9 mouse cellular contexts compared by ENCODE assay signal in genomic region chr8:84288892-84289291, GRCm38 (mm10). TPM values are rescaled to one million over a fixed set of nuclear protein-coding genes. Genes with fewer than 3 reads are reported as not detected.
DNase-seq lines count a peak whose midpoint lies in the region; ATAC-seq and TF ChIP-seq lines count a peak whose summit lies in the region.
"Had no signal": no experiment of that assay in that cellular context is flagged by ENCODE, and none has a peak within 500 bp of the region (broad histone marks: within the 10 kb centered on the region; RNA-seq: fewer than 3 reads in every experiment).

No protein-coding gene starts in this region.

- no peak for ATAC-seq in midbrain, embryonic 11.5 days (ENCODE audit: low FRiP score)
- no peak for ATAC-seq in midbrain, embryonic 15.5 days (replicated peaks)
- no peak for ATAC-seq in embryonic facial prominence, embryonic 11.5 days (replicated peaks; ENCODE audit: insufficient number of reproducible peaks, low FRiP score, low TSS enrichment, low read depth)

- no peak overlapping the region for H3K9ac ChIP-seq in midbrain, embryonic 11.5 days (ENCODE audit: low read length)
- H3K9ac ChIP-seq in midbrain, embryonic 15.5 days = no peak overlapping the region
- H3K9ac ChIP-seq in embryonic facial prominence, embryonic 11.5 days (replicated peaks; ENCODE audit: low read length) = no peak overlapping the region
- H3K9ac ChIP-seq: limb, embryonic 15.5 days had no signal

- no peak overlapping the region for H3K4me3 ChIP-seq in cerebellum, adult 2 months (replicated peaks; ENCODE audit: insufficient read depth, low read depth, low read length)
- no peak overlapping the region for H3K4me3 ChIP-seq in midbrain, embryonic 11.5 days (ENCODE audit: low read depth, low read length)
- H3K4me3 ChIP-seq in midbrain, embryonic 15.5 days = no peak overlapping the region
- no peak overlapping the region for H3K4me3 ChIP-seq in embryonic facial prominence, embryonic 11.5 days (ENCODE audit: low read depth, low read length)
- H3K4me3 ChIP-seq: limb, embryonic 15.5 days had no signal

- H3K4me1 ChIP-seq in cerebellum, adult 2 months (ENCODE audit: control insufficient read depth, insufficient read depth, low read length) = peaks cover 6% of the 10 kb centered on the region; the same call in 1 of the 2 replicates
- H3K4me1 ChIP-seq in midbrain, embryonic 11.5 days (ENCODE audit: control insufficient read depth, insufficient read depth, low read length) = no peaks in the 10 kb centered on the region
- H3K4me1 ChIP-seq in midbrain, embryonic 15.5 days = no peaks in the 10 kb centered on the region
- no peaks in the 10 kb centered on the region for H3K4me1 ChIP-seq in embryonic facial prominence, embryonic 11.5 days (ENCODE audit: control insufficient read depth, insufficient read depth, low read length)

- peak in 1 of 2 experiments; percentile 46 for DNase-seq in cerebellum, adult 2 months
- DNase-seq in cerebellum, adult 11-12 months = no peak
- DNase-seq in midbrain, embryonic 11.5 days (ENCODE audit: low spot score, missing footprints) = peak; percentile 90
- peak; percentile 43 for DNase-seq in embryonic facial prominence, embryonic 11.5 days (ENCODE audit: low spot score)
- DNase-seq in thymus, postnatal 14 days = peak; percentile 40
- DNase-seq in ovary, postnatal 10 days (ENCODE audit: low spot score) = no peak
- no peak for DNase-seq in urinary bladder, postnatal 4 days (ENCODE audit: low spot score in 2 of 2)

- H3K4me2 ChIP-seq in midbrain, embryonic 11.5 days = no peak overlapping the region
- no peak overlapping the region for H3K4me2 ChIP-seq in midbrain, embryonic 15.5 days
- no peak overlapping the region for H3K4me2 ChIP-seq in embryonic facial prominence, embryonic 11.5 days (ENCODE audit: low read depth, low read length)
- H3K4me2 ChIP-seq: limb, embryonic 15.5 days had no signal

- 58% methylated on average over 2 of the region's 2 CpGs for WGBS in cerebellum, adult 2 months
- WGBS in midbrain, embryonic 11.5 days = 57% methylated on average over 2 of the region's 2 CpGs
- 55% methylated on average over 2 of the region's 2 CpGs for WGBS in midbrain, embryonic 15.5 days
- WGBS in embryonic facial prominence, embryonic 11.5 days = 59% methylated on average over 2 of the region's 2 CpGs

- no peak for TF ChIP-seq POLR2A in cerebellum, adult 2 months (IDR thresholded peaks at IDR 0.05; ENCODE audit: borderline replicate concordance, insufficient read depth, low read length)

- H3K9me3 ChIP-seq in midbrain, embryonic 11.5 days (ENCODE audit: control insufficient read depth, low read length) = no peaks in the 10 kb centered on the region
- H3K9me3 ChIP-seq in midbrain, embryonic 15.5 days = no peaks in the 10 kb centered on the region
- H3K9me3 ChIP-seq in embryonic facial prominence, embryonic 11.5 days (replicated peaks; ENCODE audit: control insufficient read depth, low read length) = no peaks in the 10 kb centered on the region
- H3K9me3 ChIP-seq: limb, embryonic 15.5 days had no signal

- no peak overlapping the region for H3K27ac ChIP-seq in cerebellum, adult 2 months (ENCODE audit: insufficient read depth, low read length)
- no peak overlapping the region for H3K27ac ChIP-seq in midbrain, embryonic 11.5 days (ENCODE audit: low read depth, low read length)
- no peak overlapping the region for H3K27ac ChIP-seq in midbrain, embryonic 15.5 days
- no peak overlapping the region for H3K27ac ChIP-seq in embryonic facial prominence, embryonic 11.5 days (replicated peaks; ENCODE audit: low read depth, low read length)
- H3K27ac ChIP-seq: limb, embryonic 15.5 days had no signal

- no peaks in the 10 kb centered on the region for H3K36me3 ChIP-seq in midbrain, embryonic 11.5 days (ENCODE audit: control insufficient read depth, insufficient read depth, low read length)
- no peaks in the 10 kb centered on the region for H3K36me3 ChIP-seq in midbrain, embryonic 15.5 days (replicated peaks)
- no peaks in the 10 kb centered on the region for H3K36me3 ChIP-seq in embryonic facial prominence, embryonic 11.5 days (replicated peaks; ENCODE audit: control insufficient read depth, insufficient read depth, low read depth, low read length)
- H3K36me3 ChIP-seq: limb, embryonic 15.5 days had no signal

- H3K27me3 ChIP-seq in cerebellum, adult 2 months (ENCODE audit: control insufficient read depth, insufficient read depth, low read length) = no peaks in the 10 kb centered on the region
- H3K27me3 ChIP-seq in midbrain, embryonic 11.5 days (ENCODE audit: control insufficient read depth, insufficient read depth, low read length) = no peaks in the 10 kb centered on the region
- no peaks in the 10 kb centered on the region for H3K27me3 ChIP-seq in midbrain, embryonic 15.5 days (replicated peaks)
- no peaks in the 10 kb centered on the region for H3K27me3 ChIP-seq in embryonic facial prominence, embryonic 11.5 days (ENCODE audit: control insufficient read depth, insufficient read depth, low read length)
- H3K27me3 ChIP-seq: limb, embryonic 15.5 days had no signal

- TF ChIP-seq CTCF in cerebellum, adult 2 months (IDR thresholded peaks at IDR 0.05; ENCODE audit: borderline replicate concordance, insufficient read depth, low read depth, low read length) = peak; percentile 65

RNA-seq across cellular contexts. Expression of gene Ccdc130, which starts 18.7 kb away (rescaled TPM):
- 39.1 and 43.1 TPM in 2 replicates for polyA plus RNA-seq in cerebellum, adult 2 months (2012; rRNA removed)
- polyA plus RNA-seq in midbrain, embryonic 11.5 days (2014; fragmentation: Nextera tagmentation; extraction: Ambion mirVana) = 22.2 and 23.3 TPM in 2 replicates
- 22.8 and 26.6 TPM in 2 replicates for polyA plus RNA-seq in midbrain, embryonic 15.5 days (2015; fragmentation: Nextera tagmentation; extraction: Ambion mirVana)
- 20.3 and 21.2 TPM in 2 replicates for polyA plus RNA-seq in embryonic facial prominence, embryonic 11.5 days (2014; fragmentation: Nextera tagmentation; extraction: Ambion mirVana)

RNA-seq across cellular contexts. Expression of gene Mri1, which starts 31.8 kb away (rescaled TPM):
- 32.9 and 35.5 TPM in 2 replicates for polyA plus RNA-seq in cerebellum, adult 2 months (2012; rRNA removed)
- 47.2 and 52.4 TPM in 2 replicates for polyA plus RNA-seq in midbrain, embryonic 11.5 days (2014; fragmentation: Nextera tagmentation; extraction: Ambion mirVana)
- polyA plus RNA-seq in midbrain, embryonic 15.5 days (2015; fragmentation: Nextera tagmentation; extraction: Ambion mirVana) = 49.4 and 50.9 TPM in 2 replicates
- polyA plus RNA-seq in embryonic facial prominence, embryonic 11.5 days (2014; fragmentation: Nextera tagmentation; extraction: Ambion mirVana) = 50.6 and 54.1 TPM in 2 replicates

RNA-seq across cellular contexts. Expression of gene D8Ertd738e, which starts 39.4 kb away (rescaled TPM):
- polyA plus RNA-seq in cerebellum, adult 2 months (2012; rRNA removed) = 210 and 226 TPM in 2 replicates
- 281 and 304 TPM in 2 replicates for polyA plus RNA-seq in midbrain, embryonic 11.5 days (2014; fragmentation: Nextera tagmentation; extraction: Ambion mirVana)
- 225 and 244 TPM in 2 replicates for polyA plus RNA-seq in midbrain, embryonic 15.5 days (2015; fragmentation: Nextera tagmentation; extraction: Ambion mirVana)
- polyA plus RNA-seq in embryonic facial prominence, embryonic 11.5 days (2014; fragmentation: Nextera tagmentation; extraction: Ambion mirVana) = 322 and 340 TPM in 2 replicates

RNA-seq across cellular contexts. Expression of gene Zswim4, which starts 52.0 kb away (rescaled TPM):
- 14.0 TPM in 2 replicates for polyA plus RNA-seq in cerebellum, adult 2 months (2012; rRNA removed)
- 19.4 and 24.7 TPM in 2 replicates for polyA plus RNA-seq in midbrain, embryonic 11.5 days (2014; fragmentation: Nextera tagmentation; extraction: Ambion mirVana)
- polyA plus RNA-seq in midbrain, embryonic 15.5 days (2015; fragmentation: Nextera tagmentation; extraction: Ambion mirVana) = 33.2 and 33.3 TPM in 2 replicates
- 15.3 and 16.9 TPM in 2 replicates for polyA plus RNA-seq in embryonic facial prominence, embryonic 11.5 days (2014; fragmentation: Nextera tagmentation; extraction: Ambion mirVana)

Comparison
In these comparisons a context has a peak if more than half of its experiments do, and no peak if none do; other contexts are left out.
1. DNase-seq: peak in midbrain, embryonic 11.5 days (single experiment), embryonic facial prominence, embryonic 11.5 days (single experiment) and thymus, postnatal 14 days (single experiment); none in cerebellum, adult 11-12 months (single experiment), ovary, postnatal 10 days (single experiment) and urinary bladder, postnatal 4 days (0 of 2).